Mouse (Mus musculus) G1E (cell line): ENCODE results near the gene Ccl26.

Experiments used
- CTCF ChIP-seq: IDR thresholded peaks from 2 replicates; pipeline ENCODE4 v1.5.1; 2012; ENCODE audit warnings: low read depth, low read length, inconsistent platforms, mixed read lengths
- GATA1 ChIP-seq: IDR thresholded peaks from 2 replicates; pipeline ENCODE4 v1.6.1; 2012; ENCODE audit warnings: borderline replicate concordance, low read length, inconsistent platforms, mixed read lengths
- GATA2 ChIP-seq: IDR thresholded peaks from 2 replicates; pipeline ENCODE4 v1.6.1; 2012; ENCODE audit warnings: low read depth, low read length, inconsistent platforms, borderline replicate concordance
- POLR2AphosphoS5 ChIP-seq: IDR thresholded peaks from 2 replicates; pipeline ENCODE4 v1.6.1; 2012; ENCODE audit warnings: low read depth, low read length, inconsistent platforms; ENCODE audit not compliant: insufficient replicate concordance
- TAL1 ChIP-seq: conservative IDR thresholded peaks from 2 replicates; pipeline ENCODE4 v1.6.1; 2012; ENCODE audit warnings: low read depth, low read length, inconsistent platforms, mixed read lengths

- TF ChIP-seq CTCF (no peak), GATA2 (no peak), GATA1 (no peak), TAL1 (no peak), POLR2AphosphoS5 (no peak)
These were observed 18.2 kb downstream of the Ccl26 start, which contains the start of gene Hip1 for GRCm38 (mm10) chr5:135544865-135545797.
